Mouse (Mus musculus) heart, postnatal 14 days (tissue): Measurements from ENCODE around the gene Susd1. TPM values are rescaled to one million over a fixed set of nuclear protein-coding genes. Genes with fewer than 3 reads are reported as not detected.

Experiments
- DNase-seq, 2 experiments: peaks; one replicate each; pipeline ENCODE4 v3.0.0; 2021 to 2022
- intact Hi-C: fragments of 180-260 bp; cut with DNase I; formaldehyde crosslinking; loops from one replicate; pipeline ENCODE4 v1.15.1; 2025
- total RNA-seq, 2 experiments: library from RNA; stranded (reverse); gene quantifications; 2 replicates each; pipeline ENCODE4 v1.2.3; 2021

Susd1 gene
- total RNA-seq, 2 experiments from 2014 or later: 0.98 to 1.5 TPM

DNA sequence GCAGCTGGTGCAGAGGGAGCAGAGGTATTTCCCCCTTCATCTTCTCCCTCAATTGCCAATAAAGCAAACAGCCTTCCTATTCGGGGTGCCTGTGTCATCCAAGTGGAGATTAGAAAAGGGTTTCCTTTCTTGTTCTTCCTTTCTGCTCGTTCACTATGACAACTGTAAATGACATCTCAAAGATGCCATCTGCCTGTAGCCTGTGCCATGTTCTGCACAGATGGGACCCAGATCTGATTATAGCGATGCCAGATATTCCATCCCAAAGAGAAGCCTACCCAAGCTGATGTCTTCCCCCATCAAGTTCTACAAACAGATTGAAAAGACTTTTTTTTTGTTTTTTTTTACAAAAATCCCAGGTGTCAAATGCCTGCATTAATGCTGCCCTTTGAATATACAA, 54.6 kb downstream of the Susd1 start:
- intact Hi-C loops: no loop called here
- DNase-seq: no peak

DNA sequence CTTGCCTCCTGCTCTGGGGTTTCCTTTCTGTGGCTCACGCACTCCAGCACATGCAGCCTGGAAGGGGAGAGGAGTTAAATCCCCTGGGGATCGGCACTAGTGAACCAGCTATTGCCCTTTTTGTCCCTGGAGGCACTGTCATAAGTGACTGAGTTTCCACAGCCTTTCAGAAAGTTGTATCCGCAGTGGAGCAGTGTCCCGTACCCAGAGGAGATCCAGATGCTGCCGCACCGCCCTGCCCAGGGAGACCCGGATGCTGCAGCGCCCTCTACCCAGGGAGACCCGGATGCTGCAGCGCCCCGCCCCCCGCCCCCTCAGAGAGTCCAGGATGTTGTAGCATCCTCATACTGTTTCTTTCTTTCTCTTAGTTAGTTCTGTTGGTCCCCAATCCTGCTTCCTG, 56.3 kb downstream of the Susd1 start:
- intact Hi-C loops: no loop called here
- peak; percentile 13 to 24 for DNase-seq

DNA sequence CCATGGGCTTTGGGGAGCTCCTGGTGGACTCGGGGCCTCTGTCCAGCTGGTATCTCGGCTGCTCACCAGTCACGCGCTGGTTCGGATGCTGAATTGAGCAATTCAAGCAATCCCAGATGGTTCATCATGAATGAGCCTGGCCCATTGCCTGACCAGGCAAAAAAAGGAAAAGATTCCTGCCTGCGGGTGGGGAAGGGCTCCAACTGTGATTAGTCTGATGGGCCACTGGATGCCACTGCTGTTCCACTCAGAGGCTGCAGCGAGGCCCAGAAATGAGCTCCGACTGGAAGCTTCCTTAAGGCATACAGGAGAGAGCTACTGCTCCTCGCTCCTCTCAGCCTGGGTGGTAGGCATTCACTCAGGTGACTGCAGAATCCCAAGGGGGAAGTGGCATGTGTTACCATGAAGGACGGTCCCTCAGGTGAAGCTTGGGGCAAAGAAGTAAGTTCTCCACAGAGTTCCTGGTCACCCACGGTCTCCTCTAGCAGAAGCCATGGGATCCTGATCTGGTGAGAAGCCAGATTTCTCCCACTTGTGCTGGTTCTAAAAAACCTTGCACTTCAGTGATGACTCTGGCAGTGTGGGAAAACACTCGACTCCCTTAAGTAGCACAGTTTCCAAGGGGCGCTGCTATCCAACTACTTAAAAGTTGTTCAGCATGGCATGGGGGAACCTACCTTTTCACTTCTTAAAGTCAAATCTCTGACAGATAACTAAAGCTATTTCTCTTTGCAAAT, 57.3 kb downstream of the Susd1 start:
- intact Hi-C loops: loop anchor here (1.0 kb wide), 1 partner anchor 188 kb away; no protein-coding TSS in a partner anchor
- DNase-seq: peak; percentile 68 to 71

DNA sequence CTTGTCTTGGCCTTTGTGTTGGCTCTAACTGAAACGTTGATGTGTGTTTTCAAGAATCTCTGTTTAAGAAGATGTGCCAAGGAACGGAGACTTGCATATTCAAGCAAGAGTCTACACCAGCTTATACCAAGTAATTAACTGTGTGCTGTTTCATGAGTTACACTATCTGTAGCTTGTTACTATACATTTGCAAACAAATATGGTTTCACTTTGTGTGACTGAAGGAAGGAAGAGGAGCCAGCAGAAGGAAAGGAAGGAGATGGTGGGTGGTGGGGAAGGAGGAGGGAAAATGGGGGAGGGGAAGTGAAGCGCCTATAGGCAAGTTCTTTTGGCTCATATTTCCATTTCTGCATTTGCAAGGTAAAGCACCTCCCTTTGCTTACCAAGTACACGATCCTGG, 58.0 kb downstream of the Susd1 start:
- no peak for DNase-seq
- intact Hi-C loops: no loop called here

DNA sequence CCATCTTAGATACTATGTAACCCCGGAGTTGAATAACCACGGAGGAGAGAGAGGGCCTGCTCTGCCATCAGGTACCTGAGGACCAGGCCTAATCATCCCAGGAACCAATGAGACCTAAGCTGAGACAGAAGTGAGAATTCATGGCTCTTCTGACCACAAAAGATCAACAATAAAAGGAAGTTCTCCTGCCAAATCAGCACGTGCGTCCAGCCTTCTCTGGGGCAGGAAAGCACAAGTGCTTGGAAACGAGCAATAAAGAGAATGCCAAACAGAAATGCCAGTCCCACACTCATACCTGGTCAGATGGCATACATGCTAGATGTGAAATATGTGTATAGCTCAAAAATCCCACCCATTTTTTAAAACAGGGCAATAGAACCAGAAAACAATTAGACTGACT, 58.6 kb downstream of the Susd1 start:
- intact Hi-C loops: no loop called here

DNA sequence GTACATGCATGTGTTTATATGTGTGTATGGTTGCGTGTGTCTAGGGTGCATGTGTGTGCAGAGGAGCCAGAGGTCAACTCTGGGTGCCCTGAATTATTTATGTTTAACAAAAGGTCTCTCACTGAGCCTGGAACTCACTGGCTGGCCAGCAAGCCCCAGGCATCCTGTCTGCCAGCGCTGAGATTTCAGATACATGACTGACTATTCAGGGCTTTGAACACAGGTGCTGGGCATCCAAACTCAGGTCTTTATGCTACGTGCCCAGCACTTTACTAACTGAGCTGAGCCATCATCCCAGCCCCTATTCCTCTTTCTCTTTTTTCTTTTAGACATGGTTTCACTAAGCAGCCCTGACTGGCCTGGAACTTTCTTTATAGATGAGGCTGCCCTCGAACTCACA, 59.8 kb downstream of the Susd1 start:
- intact Hi-C loops: no loop called here

More for the DNA sequence above, 58.6 kb downstream of the Susd1 start:
- DNase-seq: no peak

DNA sequence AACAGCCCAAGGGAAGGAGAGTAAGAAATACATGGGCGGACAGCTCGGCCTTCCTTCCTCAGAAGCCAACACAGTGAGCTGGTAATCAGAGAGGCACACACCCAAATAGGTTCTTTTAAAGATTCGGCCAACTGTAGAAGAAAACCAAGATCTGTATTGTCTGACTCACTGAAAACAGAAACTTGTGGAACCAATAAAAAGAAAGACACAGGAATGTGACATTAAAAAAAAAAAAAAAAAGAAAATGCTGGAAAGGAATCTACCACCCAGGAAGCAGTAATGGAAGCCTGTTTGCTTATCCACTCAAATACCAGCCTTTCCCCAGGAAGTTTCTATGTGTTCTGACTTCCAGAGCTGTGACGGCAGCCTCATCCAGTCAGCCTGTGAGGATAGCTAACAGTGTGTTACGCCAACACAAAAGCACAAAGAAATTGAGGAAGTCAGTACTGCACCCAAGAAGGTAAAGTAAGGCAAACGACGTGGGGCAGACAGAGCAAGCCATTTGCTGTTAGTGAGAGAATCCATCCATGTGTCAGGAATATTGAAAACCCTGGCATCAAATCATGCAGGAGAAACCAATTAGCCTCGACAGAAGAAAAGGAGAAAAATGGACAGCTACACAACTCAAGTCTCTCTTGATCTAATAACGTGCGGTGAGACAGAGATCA, 64.0 kb downstream of the Susd1 start:
- DNase-seq: no peak
- intact Hi-C loops: no loop called here

More for the DNA sequence above, 59.8 kb downstream of the Susd1 start:
- no peak for DNase-seq

DNA sequence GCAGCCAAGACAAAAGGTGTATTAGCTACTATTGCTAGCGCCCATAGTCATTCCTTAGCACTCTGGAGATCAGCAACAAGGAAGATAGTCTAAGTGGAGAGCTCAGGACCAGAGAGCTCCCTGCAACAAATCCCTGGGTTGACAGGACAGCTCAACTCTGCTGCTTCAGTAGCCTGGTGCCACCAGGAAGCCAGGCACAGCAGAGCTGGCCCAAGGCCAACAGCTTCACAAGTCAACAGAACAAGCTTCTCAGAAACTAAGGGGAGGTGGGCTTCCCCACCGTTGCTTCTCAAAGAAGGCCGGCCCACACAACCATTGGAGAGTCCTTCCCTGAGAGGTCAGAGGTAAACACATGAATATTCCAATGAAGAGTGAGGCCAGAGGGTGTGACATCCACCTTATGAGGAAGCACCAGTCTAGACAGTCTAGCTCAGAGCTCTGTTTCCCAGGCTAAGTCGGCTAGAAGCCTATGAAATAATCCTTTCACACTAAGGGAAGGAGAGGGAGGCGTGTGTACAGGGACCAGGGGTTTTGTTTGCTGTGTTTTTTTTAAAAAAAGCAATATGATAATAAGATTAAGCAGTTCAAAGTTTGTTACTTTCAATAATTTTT, 65.8 kb downstream of the Susd1 start:
- intact Hi-C loops: no loop called here
- DNase-seq: no peak

DNA sequence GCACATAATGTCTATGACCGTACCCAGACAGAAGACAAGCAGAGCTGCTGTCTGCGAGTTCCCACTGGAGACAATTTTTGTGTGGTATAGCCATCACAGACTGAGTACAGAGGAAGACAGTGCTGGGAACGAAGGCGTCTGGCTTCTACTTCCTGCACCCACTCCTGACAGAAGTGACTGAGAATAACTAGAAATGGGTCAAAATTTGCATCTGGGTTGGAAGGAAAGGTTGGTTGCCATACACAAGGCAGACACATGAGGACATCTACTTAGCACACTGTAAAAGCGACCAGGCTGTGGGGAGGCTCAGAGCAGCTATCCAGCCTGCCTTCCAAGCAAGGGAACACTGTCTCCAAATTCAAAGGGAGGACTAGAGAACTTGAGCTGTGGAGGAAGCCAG, 66.5 kb downstream of the Susd1 start:
- intact Hi-C loops: no loop called here

DNA sequence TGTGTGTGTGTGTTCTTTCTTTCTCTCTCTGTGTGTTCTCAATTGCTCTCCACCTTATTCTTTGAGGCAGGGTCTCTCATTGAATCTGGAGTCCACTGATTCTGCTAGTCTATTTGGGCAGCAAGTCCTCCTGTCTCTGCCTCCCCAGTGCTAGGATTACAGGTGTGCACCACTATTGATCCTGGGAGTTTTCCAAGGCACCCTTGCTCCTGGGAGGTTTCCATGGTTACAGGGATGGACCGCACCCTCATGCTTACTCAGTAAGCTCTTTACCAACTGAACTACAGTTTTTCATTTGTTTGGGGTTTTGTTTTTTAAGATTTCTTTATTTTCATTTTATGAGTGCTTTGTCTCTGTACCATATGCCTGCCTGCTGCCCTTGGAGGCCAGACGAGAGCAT, 68.5 kb downstream of the Susd1 start:
- intact Hi-C loops: loop anchor here (10.0 kb wide), 2 partner anchors 405 to 485 kb away; no protein-coding TSS in a partner anchor
- no peak for DNase-seq

More for the DNA sequence above, 66.5 kb downstream of the Susd1 start:
- no peak for DNase-seq

DNA sequence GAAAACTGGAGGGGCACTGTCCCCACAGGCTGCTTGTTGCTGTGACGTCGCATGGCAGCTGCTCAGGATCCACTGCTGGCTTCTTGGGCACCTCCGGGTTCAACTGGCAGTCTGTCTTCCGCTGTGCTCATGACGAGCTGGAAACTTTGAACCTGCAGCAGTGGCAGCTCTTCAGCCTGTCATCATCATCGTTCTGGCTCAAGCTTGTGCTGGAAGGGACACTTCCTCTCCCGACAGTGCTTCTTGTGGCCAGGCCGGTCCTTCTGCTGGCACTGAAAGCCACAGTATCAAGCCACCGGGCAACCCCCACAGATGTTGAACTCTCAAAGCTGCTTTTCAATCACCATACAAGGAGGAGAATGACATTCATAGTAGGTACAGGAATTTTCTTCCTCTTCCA, 70.3 kb downstream of the Susd1 start:
- DNase-seq: no peak
- intact Hi-C loops: loop anchor here (10.0 kb wide), 2 partner anchors 407 to 487 kb away; no protein-coding TSS in a partner anchor

DNA sequence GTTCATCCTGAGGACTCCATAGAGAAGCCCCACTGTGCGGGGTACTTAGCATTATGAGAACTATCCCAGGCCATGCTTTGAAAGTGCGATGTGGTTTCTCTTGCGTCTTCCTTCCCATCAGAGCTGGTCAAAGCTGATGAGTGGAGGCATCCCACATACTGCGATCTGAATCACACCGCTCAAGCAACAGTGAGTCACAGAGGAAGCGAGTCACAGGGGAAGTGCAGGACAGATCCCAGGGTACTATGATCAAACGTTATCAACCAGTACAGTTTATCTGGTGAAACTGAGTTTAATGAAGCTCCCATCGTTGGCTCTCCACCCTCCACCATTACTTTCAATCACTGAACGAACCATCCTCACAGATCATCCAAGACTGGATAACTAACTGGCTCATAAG, 72.2 kb downstream of the Susd1 start:
- intact Hi-C loops: loop anchor here (10.0 kb wide), 2 partner anchors 409 to 489 kb away; no protein-coding TSS in a partner anchor
- DNase-seq: no peak

DNA sequence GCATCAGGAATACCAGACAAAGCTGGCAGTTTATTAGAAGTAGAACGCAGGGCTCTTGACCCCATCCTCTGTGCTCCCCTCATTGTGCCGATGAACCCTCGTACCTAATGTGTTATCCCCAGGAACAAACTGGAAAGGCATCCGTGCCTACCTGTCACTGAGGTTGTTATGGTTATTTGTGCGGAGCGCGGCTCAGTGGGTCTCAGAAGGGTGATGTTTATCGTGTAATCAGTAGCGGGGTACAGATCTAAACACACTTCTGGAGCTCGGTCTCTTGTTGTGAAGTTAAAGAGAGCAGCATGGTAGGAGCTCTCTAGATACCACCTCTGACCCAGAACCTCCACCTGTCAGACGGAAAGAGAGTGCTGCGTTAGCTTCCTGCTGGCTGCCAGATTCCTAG, 72.9 kb downstream of the Susd1 start:
- DNase-seq: no peak
- intact Hi-C loops: loop anchor here (10.0 kb wide), 2 partner anchors 409 to 489 kb away; no protein-coding TSS in a partner anchor

DNA sequence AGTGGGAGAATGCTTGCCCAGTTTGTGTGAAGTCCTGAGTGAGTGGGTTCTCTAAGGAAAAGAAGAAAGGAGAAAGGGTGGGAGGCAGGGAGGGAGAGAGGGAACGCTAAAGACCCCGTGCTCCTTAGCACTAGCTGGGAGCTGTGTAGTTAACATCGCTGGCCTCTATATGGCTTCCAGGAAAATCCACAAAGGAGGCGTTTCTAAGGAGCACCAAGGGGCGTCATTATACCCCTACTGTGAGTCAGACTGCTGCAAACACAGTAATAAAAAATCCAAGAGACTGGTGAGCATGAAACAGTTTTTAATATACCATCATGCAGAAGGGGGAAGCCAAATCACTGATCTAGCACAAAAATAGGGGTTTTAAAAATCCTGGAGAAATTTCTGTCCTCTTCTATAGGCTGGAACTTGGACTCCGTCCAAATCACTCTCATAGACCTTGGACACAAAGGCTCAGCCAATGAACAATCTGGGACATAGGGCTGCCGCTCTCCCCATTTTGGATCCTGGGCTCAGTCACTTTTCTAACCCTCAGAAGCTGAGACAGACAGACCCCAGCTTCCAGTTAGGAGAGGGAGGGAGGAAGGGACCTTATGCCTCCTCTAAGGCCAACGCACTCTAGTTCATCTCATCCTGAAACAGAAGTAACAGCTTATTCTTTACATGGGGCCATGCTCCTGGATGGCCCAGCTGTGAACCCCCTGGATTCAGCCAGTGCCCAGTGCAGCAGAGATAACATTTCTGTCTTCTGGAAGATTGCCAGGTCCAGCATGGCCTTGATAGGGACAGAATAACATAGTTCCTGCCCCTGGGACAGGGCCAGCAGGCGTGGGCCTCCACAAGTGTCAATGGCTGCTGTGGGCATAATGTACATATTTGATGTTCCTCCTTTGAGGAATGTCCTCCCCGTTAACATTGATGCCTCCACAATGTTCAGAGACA, 73.9 kb downstream of the Susd1 start:
- intact Hi-C loops: loop anchor here (10.0 kb wide), 2 partner anchors 410 to 490 kb away; no protein-coding TSS in a partner anchor

DNA sequence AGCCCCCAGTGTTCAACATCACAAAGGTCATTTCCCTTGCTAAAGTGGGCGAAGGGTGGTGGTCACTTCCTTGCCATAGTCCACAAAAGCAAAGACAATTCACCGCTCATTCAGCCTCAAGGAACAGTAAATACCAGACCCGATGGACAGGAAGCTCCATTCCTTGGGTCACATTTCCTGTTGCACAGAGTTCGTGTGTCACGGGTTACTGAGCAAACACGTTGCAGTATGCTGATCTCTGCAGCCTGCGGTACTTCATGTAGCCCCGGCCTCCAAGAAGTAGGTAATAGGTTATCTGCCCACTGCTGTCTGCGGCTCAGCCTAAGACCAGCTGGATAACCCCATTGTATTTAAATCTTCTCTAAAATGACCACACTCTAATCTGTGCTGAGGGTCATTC, 75.4 kb downstream of the Susd1 start:
- peak; percentile 16 to 37 for DNase-seq
- intact Hi-C loops: loop anchor here (10.0 kb wide), 2 partner anchors 412 to 492 kb away; no protein-coding TSS in a partner anchor

More for the DNA sequence above, 73.9 kb downstream of the Susd1 start:
- DNase-seq: no peak

DNA sequence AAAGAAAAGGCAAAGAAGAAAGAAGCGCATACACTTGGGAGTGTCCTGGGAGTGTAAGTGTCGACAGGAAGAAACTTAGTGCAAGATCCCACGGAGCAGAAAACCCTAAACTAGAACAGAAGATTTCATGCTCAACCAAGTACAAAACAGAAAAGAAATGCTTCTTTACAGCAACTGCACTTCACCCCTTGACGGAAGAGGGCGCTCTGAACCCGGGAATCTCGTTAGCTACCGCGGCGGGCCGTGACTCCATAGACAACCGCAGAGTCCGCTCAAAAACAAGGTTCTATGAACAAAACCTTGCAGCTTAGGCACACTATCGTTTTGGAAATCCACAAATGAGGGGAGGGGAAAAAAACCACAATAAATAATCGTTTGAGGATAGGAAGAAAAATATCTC, 77.7 kb downstream of the Susd1 start:
- DNase-seq: peak; percentile 85 to 91
- intact Hi-C loops: loop anchor here (1.0 to 10.0 kb wide), 3 partner anchors 209 to 494 kb away; no protein-coding TSS in a partner anchor

DNA sequence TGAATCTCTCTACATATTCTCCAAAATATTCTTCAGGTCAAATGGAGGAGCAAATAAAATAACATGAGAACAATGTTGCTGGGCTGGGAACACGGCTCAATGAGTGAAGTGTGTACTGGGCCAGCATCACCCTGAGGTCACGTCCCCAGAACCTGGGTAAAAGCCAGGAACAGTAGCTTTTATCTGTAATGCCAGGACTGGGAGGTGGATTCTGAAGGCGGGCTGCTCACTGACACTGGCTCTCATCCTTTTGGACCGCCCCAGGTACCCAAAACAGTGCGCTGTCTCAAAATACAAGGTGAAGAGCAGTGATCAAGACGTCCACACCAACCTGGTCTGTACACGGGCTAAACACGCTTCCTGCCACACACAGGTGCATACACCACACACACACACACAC, 78.5 kb downstream of the Susd1 start:
- intact Hi-C loops: loop anchor here (1.0 to 10.0 kb wide), 3 partner anchors 209 to 495 kb away; no protein-coding TSS in a partner anchor
- DNase-seq: no peak

DNA sequence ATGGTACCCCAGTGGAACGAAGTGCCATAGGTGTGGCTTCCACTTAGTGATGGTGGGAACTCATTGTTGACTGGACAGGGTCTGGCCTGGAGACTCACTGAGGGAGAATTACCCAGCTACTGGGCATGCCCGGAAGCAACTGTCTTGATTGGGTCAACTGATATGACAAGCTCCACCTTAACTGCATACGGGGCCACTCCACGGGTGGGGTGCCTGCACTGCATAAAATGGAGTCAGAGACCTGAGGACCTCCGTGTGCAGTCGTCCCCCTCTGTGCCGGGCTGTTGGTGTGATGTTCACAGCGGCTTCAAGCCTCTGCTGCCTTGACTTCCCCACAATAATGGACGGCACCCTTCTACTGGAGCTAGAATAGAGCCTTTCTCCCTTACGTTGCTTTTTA, 79.5 kb downstream of the Susd1 start:
- intact Hi-C loops: no loop called here
- DNase-seq: no peak

DNA sequence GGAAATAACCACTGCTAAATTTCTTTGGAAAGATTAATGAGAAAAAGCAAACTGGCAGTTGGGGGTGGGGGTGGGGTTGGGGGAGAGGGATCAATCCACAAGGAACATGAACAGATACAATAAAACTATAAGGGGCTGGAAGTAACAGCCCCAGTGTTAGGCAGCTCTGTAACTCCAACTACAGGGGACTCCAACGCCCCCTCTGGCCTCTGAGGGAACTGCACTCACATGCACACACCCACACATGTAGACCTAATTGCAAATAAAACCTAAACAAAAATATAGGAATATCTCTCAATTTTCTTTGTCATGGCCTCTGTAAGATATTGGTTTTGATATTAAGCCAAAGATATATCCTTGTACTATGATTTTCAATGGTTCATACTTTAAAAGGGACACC, 83.0 kb downstream of the Susd1 start:
- DNase-seq: no peak
- intact Hi-C loops: no loop called here

DNA sequence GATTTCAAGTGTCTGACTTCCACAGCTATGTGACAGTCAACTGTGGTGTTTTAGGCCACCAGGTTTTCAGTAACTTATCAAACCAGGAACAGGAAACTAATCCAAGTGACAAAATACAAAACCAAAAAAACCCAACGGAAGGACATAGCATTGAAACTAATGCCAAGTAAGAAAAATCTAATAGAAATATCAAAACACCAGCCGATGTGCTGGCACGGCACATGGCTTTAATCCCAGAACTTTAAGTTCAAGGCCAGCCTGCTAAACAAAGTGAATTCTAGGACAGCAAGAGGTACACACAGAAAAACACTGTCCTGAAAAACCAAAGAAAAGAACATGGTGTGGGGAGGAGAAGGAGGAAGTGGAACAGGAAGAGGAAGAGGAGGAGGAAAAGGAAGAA, 83.8 kb downstream of the Susd1 start:
- intact Hi-C loops: no loop called here
- DNase-seq: no peak
